Mouse (Mus musculus) adrenal gland, postnatal 14 days (tissue): ENCODE results near the gene Nmnat3. TPM values are rescaled to one million over a fixed set of nuclear protein-coding genes. Genes with fewer than 3 reads are reported as not detected.
A peak's percentile ranks its signal among the peaks of the same experiment; 100 is the strongest.
"Not testable (repeated sequence)": the region's sequence is repeated elsewhere in the genome, so short reads cannot be mapped to it uniquely, and the experiment has no call there.

Experiments
- DNase-seq: peaks from one replicate; pipeline ENCODE4 v3.0.0; 2021; ENCODE audit warnings: mixed read lengths
- long read RNA-seq, 2 experiments: library from polyadenylated mRNA; stranded (forward); transcript quantifications; one replicate each; pipeline ENCODE4 v2.0.0; 2021
- total RNA-seq: library from RNA; stranded (reverse); gene quantifications from 2 replicates; pipeline ENCODE4 v1.2.3, GENCODE M21; 2021

Gene Nmnat3
- total RNA-seq: 12.1 and 13.3 TPM in 2 replicates
- long read RNA-seq, experiment 1, transcript Nmnat3-201 (5 exons, 2,166 nt): major isoform, 10 of 27 reads
- long read RNA-seq, experiment 1, partial matches to known transcripts: 0 of 27 reads
- long read RNA-seq, experiment 1, other reads (novel, unspliced or antisense): 17 of 27 reads
- long read RNA-seq, experiment 2, transcript Nmnat3-201 (5 exons, 2,166 nt): major isoform, 10 of 19 reads
- long read RNA-seq, experiment 2, partial matches to known transcripts: 0 of 19 reads
- long read RNA-seq, experiment 2, other reads (novel, unspliced or antisense): 9 of 19 reads

GRCm38 (mm10) chr9:98287135-98287534 is at the start of gene Nmnat3:
TSS of gene Nmnat3 (plus strand) at chr9:98287435.
- not testable (repeated sequence) for DNase-seq

GRCm38 (mm10) chr9:98243481-98243880 is 43.8 kb upstream of the Nmnat3 start:
- DNase-seq: peak; percentile 58

- peak; percentile 44 for DNase-seq
Observed at GRCm38 (mm10) chr9:98244223-98244622, 43.0 kb upstream of the Nmnat3 start.

- no peak for DNase-seq
Observed at GRCm38 (mm10) chr9:98245226-98245625, 42.0 kb upstream of the Nmnat3 start.

- DNase-seq: no peak
Observed at GRCm38 (mm10) chr9:98246351-98246750, 40.9 kb upstream of the Nmnat3 start.

- DNase-seq: peak; percentile 22
Observed at GRCm38 (mm10) chr9:98260210-98260609, 27.0 kb upstream of the Nmnat3 start.

- peak; percentile 30 for DNase-seq
Observed at GRCm38 (mm10) chr9:98261461-98262011, 25.7 kb upstream of the Nmnat3 start.

GRCm38 (mm10) chr9:98264916-98265315 is 22.3 kb upstream of the Nmnat3 start:
- DNase-seq: no peak

GRCm38 (mm10) chr9:98272734-98273133 is 14.5 kb upstream of the Nmnat3 start:
- no peak for DNase-seq

GRCm38 (mm10) chr9:98275080-98275479 is 12.2 kb upstream of the Nmnat3 start:
- DNase-seq: no peak

- DNase-seq: no peak
Observed at GRCm38 (mm10) chr9:98280162-98280561, 7.1 kb upstream of the Nmnat3 start.

GRCm38 (mm10) chr9:98285606-98286301 is 1.5 kb upstream of the Nmnat3 start:
- no peak for DNase-seq

- DNase-seq: no peak
Observed at GRCm38 (mm10) chr9:98289665-98290064, 2.4 kb downstream of the Nmnat3 start.

- DNase-seq: no peak
Observed at GRCm38 (mm10) chr9:98290591-98290990, 3.4 kb downstream of the Nmnat3 start.

GRCm38 (mm10) chr9:98296383-98297201 is 9.4 kb downstream of the Nmnat3 start:
- DNase-seq: peak; percentile 95

GRCm38 (mm10) chr9:98297234-98297936 is 10.2 kb downstream of the Nmnat3 start:
- DNase-seq: peak; percentile 40

GRCm38 (mm10) chr9:98297937-98298595 is 10.8 kb downstream of the Nmnat3 start:
- DNase-seq: no peak

GRCm38 (mm10) chr9:98298761-98299160 is 11.5 kb downstream of the Nmnat3 start:
- DNase-seq: no peak

GRCm38 (mm10) chr9:98299235-98299634 is 12.0 kb downstream of the Nmnat3 start:
- DNase-seq: no peak

GRCm38 (mm10) chr9:98300582-98300981 is 13.3 kb downstream of the Nmnat3 start:
- no peak for DNase-seq

GRCm38 (mm10) chr9:98307011-98307410 is 19.8 kb downstream of the Nmnat3 start:
- DNase-seq: no peak
